Comparison of ENCODE assay signal across 24 mouse cellular contexts in the genomic region with DNA sequence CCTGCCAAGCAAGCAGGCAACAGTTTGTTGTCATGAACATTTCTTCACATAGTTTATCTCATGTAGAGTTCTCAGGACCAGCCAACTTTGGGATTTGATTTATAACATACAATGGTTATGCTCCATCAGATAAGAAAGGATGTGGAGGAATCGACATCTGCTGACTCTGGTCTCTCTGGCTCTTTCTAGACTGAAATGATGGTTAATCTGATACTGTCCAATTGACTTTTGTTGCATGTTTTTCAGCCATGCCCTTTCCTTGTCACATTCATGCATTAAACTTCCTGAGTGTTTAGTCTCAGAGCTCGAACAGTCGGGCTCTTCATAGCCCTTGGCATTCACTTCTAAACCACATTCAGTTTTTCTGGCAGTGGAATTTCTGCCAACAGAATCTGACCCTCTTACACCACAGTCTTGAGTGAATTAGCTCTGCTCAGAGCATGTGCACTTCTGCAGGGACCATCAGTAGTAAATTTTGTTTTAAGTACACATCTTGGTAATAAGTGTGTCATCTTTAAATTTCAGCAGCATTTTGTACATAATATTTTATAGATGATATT. TPM values are rescaled to one million over a fixed set of nuclear protein-coding genes. Genes with fewer than 3 reads are reported as not detected.
A peak's percentile ranks its signal among the peaks of the same experiment; 100 is the strongest.
DNase-seq lines count a peak whose midpoint lies in the region; ATAC-seq lines count a peak whose summit lies in the region.
"Had no signal": no experiment of that assay in that cellular context is flagged by ENCODE, and none has a peak within 500 bp of the region (broad histone marks: within the 10 kb centered on the region; RNA-seq: fewer than 3 reads in every experiment).

No protein-coding gene starts in this region.

- peak; percentile 64; the same call in 1 of the 2 replicates for ATAC-seq in lung, embryonic 15.5 days (ENCODE audit: borderline replicate concordance, extremely low read depth, low FRiP score, low TSS enrichment)
- ATAC-seq in hematopoietic stem cell, adult 5-6 weeks (replicated peaks in 1 of 2; ENCODE audit: insufficient read depth in 1 of 2, low FRiP score in 2 of 2, low TSS enrichment in 1 of 2, low read depth in 1 of 2, poor library complexity in 2 of 2, severe bottlenecking in 2 of 2), result peak; percentile 23 to 47; a peak in 2 of 4 replicates
- ATAC-seq in neural tube, embryonic 15.5 days (ENCODE audit: low FRiP score), result no peak
- ATAC-seq: forebrain, embryonic 15.5 days; inflammation-experienced regulatory T-cells, adult 6 months had no signal

- H3K4me2 ChIP-seq in lung, embryonic 15.5 days, result no peak overlapping the region
- H3K4me2 ChIP-seq in neural tube, embryonic 15.5 days, result no peak overlapping the region
- H3K4me2 ChIP-seq: embryonic facial prominence, embryonic 12.5 days; forebrain, embryonic 15.5 days; heart, embryonic 11.5 days; limb, embryonic 15.5 days had no signal

- no peak overlapping the region for H3K27ac ChIP-seq in lung, embryonic 15.5 days
- H3K27ac ChIP-seq in neural tube, embryonic 15.5 days (replicated peaks), result no peak overlapping the region
- H3K27ac ChIP-seq: embryonic facial prominence, embryonic 12.5 days; forebrain, embryonic 15.5 days; left cerebral cortex, adult 2 months; limb, embryonic 15.5 days; liver, embryonic 14.5 days; midbrain, embryonic 10.5 days; stomach, postnatal 0 days had no signal

- H3K4me3 ChIP-seq in lung, embryonic 15.5 days, result no peak overlapping the region
- no peak overlapping the region for H3K4me3 ChIP-seq in neural tube, embryonic 15.5 days (replicated peaks)
- H3K4me3 ChIP-seq: embryonic facial prominence, embryonic 12.5 days; forebrain, embryonic 15.5 days; left cerebral cortex, adult 2 months; limb, embryonic 15.5 days; midbrain, embryonic 10.5 days had no signal

- H3K27me3 ChIP-seq in lung, embryonic 15.5 days, result no peaks in the 10 kb centered on the region
- no peaks in the 10 kb centered on the region for H3K27me3 ChIP-seq in neural tube, embryonic 15.5 days (replicated peaks)
- H3K27me3 ChIP-seq: embryonic facial prominence, embryonic 12.5 days; forebrain, embryonic 15.5 days; limb, embryonic 15.5 days had no signal

- H3K9ac ChIP-seq in lung, embryonic 15.5 days, result no peak overlapping the region
- no peak overlapping the region for H3K9ac ChIP-seq in neural tube, embryonic 15.5 days (replicated peaks)
- H3K9ac ChIP-seq: embryonic facial prominence, embryonic 12.5 days; forebrain, embryonic 15.5 days; limb, embryonic 15.5 days; liver, embryonic 14.5 days had no signal

- H3K36me3 ChIP-seq in lung, embryonic 15.5 days, result no peaks in the 10 kb centered on the region
- H3K36me3 ChIP-seq in neural tube, embryonic 15.5 days, result 0 out of 2 replicates have a peak, but pooled peaks cover 3% of the 10 kb centered on the region
- H3K36me3 ChIP-seq: embryonic facial prominence, embryonic 12.5 days; forebrain, embryonic 15.5 days; limb, embryonic 15.5 days; midbrain, embryonic 10.5 days had no signal

- H3K4me1 ChIP-seq in lung, embryonic 15.5 days, result peaks cover 3% of the 10 kb centered on the region; the same call in 1 of the 2 replicates
- H3K4me1 ChIP-seq in neural tube, embryonic 15.5 days, result no peaks in the 10 kb centered on the region
- H3K4me1 ChIP-seq: embryonic facial prominence, embryonic 12.5 days; forebrain, embryonic 15.5 days; limb, embryonic 15.5 days; midbrain, embryonic 10.5 days had no signal

- H3K9me3 ChIP-seq in lung, embryonic 15.5 days, result no peaks in the 10 kb centered on the region
- no peaks in the 10 kb centered on the region for H3K9me3 ChIP-seq in neural tube, embryonic 15.5 days (replicated peaks)
- H3K9me3 ChIP-seq: embryonic facial prominence, embryonic 12.5 days; forebrain, embryonic 15.5 days; limb, embryonic 15.5 days; midbrain, embryonic 10.5 days had no signal

- WGBS in lung, embryonic 15.5 days, result 35% methylated on average over 3 of the region's 3 CpGs
- WGBS in neural tube, embryonic 15.5 days, result 75% methylated on average over 3 of the region's 3 CpGs

- DNase-seq in lung, postnatal 25 days (ENCODE audit: low spot score), result no peak
- DNase-seq in 3T3-L1 (ENCODE audit: low read depth, low spot score) (peak; percentile 74), NIH3T3 (ENCODE audit: low read depth) (peak; percentile 88)
- DNase-seq in thymus, postnatal 36 days, result no peak
- DNase-seq: cerebellum, adult 11-12 months; cerebellum, postnatal 10 days; kidney, adult 18-20 months; kidney, postnatal 4 days; left cerebral cortex, postnatal 4 days; thymus, adult 2 months had no signal

RNA-seq across cellular contexts. Expression of gene Gm45062, which starts 26.2 kb away (rescaled TPM):
- polyA plus RNA-seq in lung, embryonic 15.5 days (2015; fragmentation: Nextera tagmentation; extraction: Ambion mirVana), result 11.1 and 13.2 TPM in 2 replicates
- 4.7 and 5.1 TPM in 2 replicates for total RNA-seq in hematopoietic stem cell, adult 5-6 weeks (2017)
- polyA plus RNA-seq in neural tube, embryonic 15.5 days (2015; fragmentation: Nextera tagmentation; extraction: Ambion mirVana), result 9.4 and 9.6 TPM in 2 replicates
- total RNA-seq: adrenal gland, postnatal 4 days had no signal
- polyA plus RNA-seq: small intestine, adult 2 months had no signal

RNA-seq across cellular contexts. Expression of gene Umad1, which starts 26.4 kb away (rescaled TPM):
- polyA plus RNA-seq in lung, embryonic 15.5 days (2015; fragmentation: Nextera tagmentation; extraction: Ambion mirVana), result 22.5 and 23.2 TPM in 2 replicates
- total RNA-seq in hematopoietic stem cell, adult 5-6 weeks (2017), result 7.3 and 9.5 TPM in 2 replicates
- 52.2 and 62.2 TPM in 2 replicates for polyA plus RNA-seq in neural tube, embryonic 15.5 days (2015; fragmentation: Nextera tagmentation; extraction: Ambion mirVana)

RNA-seq across cellular contexts. Expression of gene Rpa3, which starts 26.5 kb away (rescaled TPM):
- polyA plus RNA-seq in lung, embryonic 15.5 days (2015; fragmentation: Nextera tagmentation; extraction: Ambion mirVana), result 166 and 182 TPM in 2 replicates
- 69.3 and 84.3 TPM in 2 replicates for total RNA-seq in hematopoietic stem cell, adult 5-6 weeks (2017)
- polyA plus RNA-seq in neural tube, embryonic 15.5 days (2015; fragmentation: Nextera tagmentation; extraction: Ambion mirVana), result 49.3 and 70.9 TPM in 2 replicates

Comparison
In these comparisons a context has a peak if more than half of its experiments do, and no peak if none do; other contexts are left out.
1. DNase-seq: peak in 3T3-L1 (single experiment) and NIH3T3 (single experiment); none in lung, postnatal 25 days (single experiment) and thymus, postnatal 36 days (0 of 2).